Mouse (Mus musculus) liver, embryonic 12.5 days (tissue): ENCODE data around the gene Flnc. TPM values are rescaled to one million over a fixed set of nuclear protein-coding genes. Genes with fewer than 3 reads are reported as not detected.

Experiments used
- ATAC-seq: fragments of 200-750 bp; cut with Nextera tagmentation; 2 replicates; pipeline ENCODE4 v1.8.0; 2017; ENCODE audit warnings: moderate number of reproducible peaks, mild to moderate bottlenecking, moderate library complexity
- H3K27ac ChIP-seq: fragments of 300-500 bp; sonication (generic); 2 replicates; pipeline ENCODE4 v1.5.1; 2016; ENCODE audit warnings: mild to moderate bottlenecking
- H3K27me3 ChIP-seq: fragments of 300-500 bp; sonication (generic); replicated peaks from 2 replicates; pipeline ENCODE4 v1.6.1; 2016; ENCODE audit warnings: mild to moderate bottlenecking, moderate library complexity
- H3K36me3 ChIP-seq: fragments of 300-500 bp; sonication (generic); 2 replicates; pipeline ENCODE4 v1.6.1; 2016; ENCODE audit warnings: mild to moderate bottlenecking, moderate library complexity
- H3K4me1 ChIP-seq: fragments of 300-500 bp; sonication (generic); 2 replicates; pipeline ENCODE4 v1.6.1; 2016
- H3K4me2 ChIP-seq: fragments of 300-500 bp; sonication (generic); 2 replicates; pipeline ENCODE4 v1.6.1; 2016; ENCODE audit warnings: mild to moderate bottlenecking, moderate library complexity
- H3K4me3 ChIP-seq: fragments of 300-500 bp; sonication (generic); 2 replicates; pipeline ENCODE4 v1.5.1; 2016; ENCODE audit warnings: mild to moderate bottlenecking, moderate library complexity
- H3K9ac ChIP-seq: fragments of 300-500 bp; sonication (generic); 2 replicates; pipeline ENCODE4 v1.6.1; 2016; ENCODE audit warnings: mild to moderate bottlenecking, moderate library complexity
- H3K9me3 ChIP-seq: fragments of 300-500 bp; sonication (generic); replicated peaks from 2 replicates; pipeline ENCODE4 v1.6.1; 2016; ENCODE audit warnings: mild to moderate bottlenecking, moderate library complexity
- WGBS: fragments of 180-500 bp; shearing (Covaris S2); methylation state at CpG from one replicate; pipeline ENCODE4 v1.1.7; 2016; ENCODE audit not compliant: insufficient replicate concordance; 5-methylcytosine and 5-hydroxymethylcytosine counted together
- microRNA-seq: library from miRNA; unstranded; fragments of <30 nt; microRNA quantifications from one replicate; pipeline ENCODE4, GENCODE M21; 2017
- polyA plus RNA-seq: library from polyadenylated mRNA; unstranded; fragments of >200 nt; fragmentation: Nextera tagmentation; extraction: Ambion mirVana; gene quantifications from 2 replicates; pipeline ENCODE4 v1.2.1, GENCODE M21; 2016

Gene Flnc
- polyA plus RNA-seq, 1 experiment from 2014 or later, result 2.2 TPM

- H3K4me3 ChIP-seq, result no peak overlapping the region
- ATAC-seq, result no peak
- peaks cover 26% of the 10 kb centered on the region for H3K4me1 ChIP-seq
- WGBS, result 16% methylated on average over 2 of the region's 2 CpGs
- H3K9me3 ChIP-seq, result no peaks in the 10 kb centered on the region
- no peaks in the 10 kb centered on the region for H3K36me3 ChIP-seq
- H3K27ac ChIP-seq, result no peak overlapping the region
- H3K27me3 ChIP-seq, result peaks cover 60% of the 10 kb centered on the region
- H3K4me2 ChIP-seq, result no peak overlapping the region
- no peak overlapping the region for H3K9ac ChIP-seq
Measured at GRCm38 (mm10) chr6:29497791-29498190, 64.7 kb downstream of the Flnc start.

DNA sequence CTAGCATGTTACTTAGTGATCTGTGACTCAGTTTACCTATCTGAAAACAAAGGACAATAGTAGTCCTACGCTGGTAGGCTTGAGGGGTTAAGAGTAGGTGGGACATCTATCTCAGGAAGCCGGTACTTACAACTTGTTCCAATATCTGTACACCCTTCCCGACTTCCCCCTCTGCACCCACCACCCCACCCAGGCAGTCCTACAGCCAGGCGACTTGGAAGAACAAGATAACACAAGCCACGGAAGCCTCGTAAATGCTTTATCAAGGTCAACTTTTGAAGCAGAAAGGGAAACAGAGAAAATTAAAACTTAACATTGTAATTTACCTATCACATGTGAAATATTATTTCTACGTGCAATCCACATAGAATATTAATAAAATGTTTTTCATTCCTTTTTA lies 67.1 kb downstream of the Flnc start:
- peak overlapping the region; percentile 28; the same call in 1 of the 2 replicates for H3K4me2 ChIP-seq
- WGBS, result 31% methylated on average over 7 of the region's 7 CpGs
- ATAC-seq, result peak; percentile 52; the same call in 1 of the 2 replicates

DNA sequence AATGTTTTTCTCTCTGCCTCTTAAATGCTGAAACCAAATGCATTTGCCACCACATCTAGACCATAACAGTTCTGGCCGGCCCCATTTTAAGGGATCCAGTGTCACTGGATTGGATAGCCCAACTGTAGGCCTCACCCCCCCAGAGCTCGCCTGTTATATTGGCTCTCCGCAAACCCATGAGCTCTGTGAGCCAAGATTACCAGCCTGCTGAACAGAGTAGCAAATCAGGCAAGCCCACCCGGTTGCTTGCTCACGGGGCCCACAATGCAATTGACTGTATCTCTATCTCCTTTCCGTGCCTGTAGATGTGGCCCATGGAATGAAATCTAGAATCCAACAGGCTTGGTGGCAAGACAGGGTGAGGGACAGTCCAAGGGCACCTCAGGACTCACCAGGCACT lies 67.8 kb downstream of the Flnc start:
- no peak overlapping the region for H3K4me3 ChIP-seq
- peaks cover 26% of the 10 kb centered on the region for H3K4me1 ChIP-seq
- H3K4me2 ChIP-seq, result no peak overlapping the region
- no peaks in the 10 kb centered on the region for H3K36me3 ChIP-seq
- 34% methylated on average over 6 of the region's 6 CpGs for WGBS
- peak; percentile 45 for ATAC-seq
- peaks cover 51% of the 10 kb centered on the region for H3K27me3 ChIP-seq
- peak overlapping the region; percentile 49; the same call in 1 of the 2 replicates for H3K27ac ChIP-seq
- peak overlapping the region; percentile 36; the same call in 1 of the 2 replicates for H3K9ac ChIP-seq
- no peaks in the 10 kb centered on the region for H3K9me3 ChIP-seq

More for the DNA sequence above, 67.1 kb downstream of the Flnc start:
- Histone ChIP-seq H3K27me3 (peaks cover 51% of the 10 kb centered on the region), H3K36me3 (no peaks in the 10 kb centered on the region), H3K4me3 (no peak overlapping the region), H3K27ac (no peak overlapping the region), H3K9me3 (no peaks in the 10 kb centered on the region), H3K4me1 (peaks cover 26% of the 10 kb centered on the region), H3K9ac (no peak overlapping the region)

DNA sequence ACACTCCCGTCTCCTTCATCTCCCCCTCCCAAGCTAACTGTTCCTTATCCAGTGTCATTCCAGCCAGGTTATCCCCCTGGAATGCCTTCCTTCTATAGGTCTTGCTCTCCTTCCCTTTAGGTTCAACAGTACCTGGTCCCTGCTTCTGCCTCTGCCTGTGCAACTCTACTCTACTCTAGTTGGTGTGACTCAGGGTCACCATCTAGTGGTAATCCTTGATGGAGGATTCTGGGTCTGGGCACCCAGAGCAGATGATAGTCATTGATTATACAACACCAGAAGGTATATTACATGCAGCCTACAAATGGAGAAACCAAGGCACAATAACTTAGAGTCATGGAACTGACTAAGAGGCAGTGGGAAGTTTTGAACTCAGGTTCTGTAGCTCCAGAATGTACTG lies 68.5 kb downstream of the Flnc start:
- Histone ChIP-seq H3K9me3 (no peaks in the 10 kb centered on the region), H3K27ac (no peak overlapping the region), H3K36me3 (no peaks in the 10 kb centered on the region), H3K4me1 (peaks cover 33% of the 10 kb centered on the region), H3K4me2 (no peak overlapping the region), H3K4me3 (no peak overlapping the region), H3K27me3 (peaks cover 51% of the 10 kb centered on the region), H3K9ac (no peak overlapping the region)
- WGBS, result 74% methylated on average over 1 of the region's 1 CpGs
- ATAC-seq, result no peak

GRCm38 (mm10) chr6:29505493-29505892 lies 72.4 kb downstream of the Flnc start:
- Histone ChIP-seq H3K27ac (no peak overlapping the region), H3K9ac (no peak overlapping the region), H3K4me1 (peaks cover 32% of the 10 kb centered on the region), H3K36me3 (no peaks in the 10 kb centered on the region), H3K4me3 (no peak overlapping the region), H3K9me3 (no peaks in the 10 kb centered on the region), H3K27me3 (peaks cover 63% of the 10 kb centered on the region), H3K4me2 (no peak overlapping the region)
- no peak for ATAC-seq
- 67% methylated on average over 5 of the region's 5 CpGs for WGBS

- 37% methylated on average over 8 of the region's 8 CpGs for WGBS
- H3K9me3 ChIP-seq, result no peaks in the 10 kb centered on the region
- no peaks in the 10 kb centered on the region for H3K36me3 ChIP-seq
- ATAC-seq, result no peak
- peak overlapping the region; percentile 54 for H3K4me3 ChIP-seq
- peaks cover 21% of the 10 kb centered on the region for H3K4me1 ChIP-seq
- peak overlapping the region; percentile 70 for H3K4me2 ChIP-seq
- no peak overlapping the region for H3K9ac ChIP-seq
- no peak overlapping the region for H3K27ac ChIP-seq
- H3K27me3 ChIP-seq, result peaks cover 63% of the 10 kb centered on the region
Measured at GRCm38 (mm10) chr6:29506834-29507233, 73.8 kb downstream of the Flnc start.

DNA sequence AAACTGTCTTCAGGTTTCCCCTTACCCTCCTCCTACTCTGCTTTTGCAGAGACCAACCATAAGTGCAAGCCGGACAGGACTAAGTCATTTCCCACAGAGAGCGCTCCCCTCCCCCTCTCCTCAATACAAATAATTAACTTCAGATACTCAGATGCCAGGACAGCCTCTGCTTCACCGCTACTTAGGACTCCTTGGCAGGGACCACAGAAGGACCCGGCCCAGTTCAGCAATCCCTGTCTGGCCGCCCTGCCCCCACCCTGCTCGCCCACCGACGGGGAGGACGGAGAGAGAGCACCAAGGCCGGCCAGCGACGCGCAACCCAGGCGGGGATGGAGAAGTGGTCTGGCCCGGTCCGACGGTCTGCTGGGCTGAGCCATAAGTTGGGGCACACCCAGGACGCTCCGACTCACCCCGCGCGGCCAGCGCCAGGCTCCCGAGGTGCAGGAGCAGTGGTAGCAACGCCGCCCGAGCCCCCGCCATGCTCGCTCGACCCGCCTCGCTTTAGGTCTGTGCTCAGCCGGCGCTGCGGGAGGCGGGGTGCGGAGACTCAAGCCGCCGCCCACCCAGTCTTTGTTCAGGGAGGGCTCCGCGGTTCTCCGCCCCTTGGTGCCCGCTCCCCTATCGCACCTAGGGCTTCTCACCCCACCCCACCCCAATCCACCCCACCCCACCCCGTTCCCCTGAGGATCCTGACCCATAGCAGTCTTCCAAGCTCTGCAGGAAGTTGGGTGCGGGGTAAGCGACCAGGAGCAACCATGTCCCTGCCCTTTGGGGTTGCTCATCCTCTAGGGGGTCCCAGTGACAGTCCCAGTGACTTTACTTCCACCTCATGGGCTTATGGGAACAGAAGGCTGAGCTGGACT lies 74.6 kb downstream of the Flnc start, which contains the start of gene Kcp:
Gene Kcp, minus strand, starts transcription at position 506 of the 863 bp plus-strand sequence.
- Histone ChIP-seq H3K9ac (peak within 1 kb of the TSS; percentile 27; the same call in 1 of the 2 replicates), H3K4me1 (peaks cover 22% of the 10 kb centered on the region), H3K36me3 (no peaks in the 10 kb centered on the region), H3K4me3 (peak within 1 kb of the TSS; percentile 54), H3K9me3 (no peaks in the 10 kb centered on the region), H3K27ac (no peak within 1 kb of the TSS), H3K27me3 (peaks cover 63% of the 10 kb centered on the region), H3K4me2 (peak within 1 kb of the TSS; percentile 70)
- WGBS, result 2% methylated on average over 47 of the region's 47 CpGs
- no peak for ATAC-seq

DNA sequence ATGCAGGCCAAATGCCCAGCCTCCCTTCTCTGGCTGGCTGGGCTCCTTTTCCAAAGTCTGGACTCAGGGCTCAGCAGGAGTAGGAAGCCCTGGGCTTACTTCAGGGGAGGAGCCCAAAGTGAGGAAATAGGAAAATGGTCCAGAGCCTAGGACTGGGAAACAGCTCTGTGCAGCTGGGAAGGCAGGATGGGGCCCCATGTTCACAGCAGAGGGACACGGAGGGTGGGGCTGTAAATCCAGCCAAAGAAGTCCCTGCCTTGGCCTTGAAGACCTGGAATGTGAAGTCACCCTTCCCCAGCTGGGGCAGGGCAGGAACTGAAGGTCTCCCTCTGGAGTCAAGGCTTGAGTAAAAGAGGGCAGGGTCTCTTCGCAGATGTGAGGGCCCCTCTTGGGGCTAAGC lies 76.0 kb downstream of the Flnc start:
- no peak overlapping the region for H3K27ac ChIP-seq
- no peak overlapping the region for H3K4me3 ChIP-seq
- peaks cover 61% of the 10 kb centered on the region for H3K27me3 ChIP-seq
- WGBS, result 48% methylated on average over 2 of the region's 2 CpGs
- ATAC-seq, result no peak
- no peaks in the 10 kb centered on the region for H3K9me3 ChIP-seq
- no peak overlapping the region for H3K4me2 ChIP-seq
- H3K4me1 ChIP-seq, result peaks cover 33% of the 10 kb centered on the region
- H3K9ac ChIP-seq, result no peak overlapping the region
- H3K36me3 ChIP-seq, result no peaks in the 10 kb centered on the region

Small RNA genes within 50 kb of the gene (microRNA-seq; reads per million reads assigned to microRNA genes)
- not detected for gene Gm26220
- not detected for gene Gm44354

Other genes with a start within 250 kb of the Flnc start
- gene Impdh1, start 216.9 kb upstream of the Flnc start, polyA plus RNA-seq, result 13.7 and 14.3 TPM in 2 replicates
- gene Hilpda, start 160.8 kb upstream of the Flnc start, polyA plus RNA-seq, result 19.1 and 20.0 TPM in 2 replicates
- 0.20 and 0.31 TPM in 2 replicates for gene Fam71f2, start 153.7 kb upstream of the Flnc start, polyA plus RNA-seq
- gene Fam71f1, start 114.1 kb upstream of the Flnc start, polyA plus RNA-seq, result not detected in 2 replicates
- gene Calu, start 85.2 kb upstream of the Flnc start, polyA plus RNA-seq, result 127 and 131 TPM in 2 replicates
- 0.08 TPM in 1 of 2 replicates, not detected in the other for gene Opn1sw, start 44.8 kb upstream of the Flnc start, polyA plus RNA-seq
- gene Ccdc136, start 36.9 kb upstream of the Flnc start, polyA plus RNA-seq, result 0.94 and 1.8 TPM in 2 replicates
- gene Atp6v1f, start 34.5 kb downstream of the Flnc start, polyA plus RNA-seq, result 149 and 161 TPM in 2 replicates
- gene Atp6v1fnb, start 38.2 kb downstream of the Flnc start, polyA plus RNA-seq, result not detected in 2 replicates
- gene Kcp, start 74.7 kb downstream of the Flnc start, polyA plus RNA-seq, result 2.8 and 3.2 TPM in 2 replicates
- gene Irf5, start 93.4 kb downstream of the Flnc start, polyA plus RNA-seq, result 5.9 and 7.2 TPM in 2 replicates
- 55.2 and 56.6 TPM in 2 replicates for gene Tnpo3, start 176.6 kb downstream of the Flnc start, polyA plus RNA-seq